Mouse (Mus musculus) thymus, postnatal 0 days (tissue): Measurements from ENCODE around the gene Gpr132. TPM values are rescaled to one million over a fixed set of nuclear protein-coding genes. Genes with fewer than 3 reads are reported as not detected.
"Not testable (repeated sequence)": the region's sequence is repeated elsewhere in the genome, so short reads cannot be mapped to it uniquely, and the experiment has no call there.

Experiments used
- DNase-seq: peaks from one replicate; pipeline ENCODE4 v3.0.0-alpha.2; 2015; ENCODE audit warnings: low spot score
- polyA plus RNA-seq: library from polyadenylated mRNA; unstranded; fragments of >200 nt; fragmentation: Nextera tagmentation; extraction: Ambion mirVana; gene quantifications from 2 replicates; pipeline ENCODE4 v1.2.1, GENCODE M21; 2015

Gene Gpr132
- polyA plus RNA-seq, 1 experiment from 2014 or later, result 26.6 TPM

DNA sequence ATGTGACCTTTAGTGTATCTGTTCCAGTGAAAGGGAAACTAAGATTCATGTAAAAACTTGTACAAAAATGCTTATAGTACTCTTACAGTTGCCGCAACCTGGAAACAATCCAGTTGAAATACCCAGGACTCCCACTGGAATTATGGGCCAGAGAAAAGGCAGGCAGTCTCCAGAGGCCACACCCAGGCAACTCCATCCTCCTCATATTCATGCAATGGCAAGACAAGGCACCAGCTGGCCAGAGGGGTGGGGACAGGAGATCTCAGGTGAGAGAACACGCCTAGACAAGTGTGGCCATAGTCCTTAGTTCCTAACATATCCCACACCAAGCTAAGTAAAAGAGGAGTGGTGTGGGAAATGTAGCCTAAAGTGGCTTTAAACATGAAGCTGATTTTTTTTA lies 45.4 kb downstream of the Gpr132 start:
- no peak for DNase-seq

DNA sequence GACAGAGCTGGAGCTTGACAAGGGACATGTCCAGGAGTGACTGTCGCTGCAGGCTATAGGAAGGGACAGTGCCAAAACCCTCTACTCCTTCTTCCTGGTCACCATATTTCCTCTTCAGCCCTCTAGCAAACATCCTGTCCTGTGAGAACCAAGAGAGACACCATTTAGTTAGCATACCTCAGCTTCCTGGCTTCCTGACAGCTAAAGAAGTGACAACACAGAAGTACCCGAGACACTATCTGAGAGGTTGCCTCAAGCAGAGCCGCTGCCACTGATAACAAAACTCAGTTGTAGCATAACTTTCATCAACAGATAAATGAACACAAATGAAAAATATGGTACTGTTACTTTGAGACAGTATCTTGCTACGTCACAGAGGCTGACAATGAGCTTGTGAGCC lies 46.1 kb downstream of the Gpr132 start:
- no peak for DNase-seq

DNA sequence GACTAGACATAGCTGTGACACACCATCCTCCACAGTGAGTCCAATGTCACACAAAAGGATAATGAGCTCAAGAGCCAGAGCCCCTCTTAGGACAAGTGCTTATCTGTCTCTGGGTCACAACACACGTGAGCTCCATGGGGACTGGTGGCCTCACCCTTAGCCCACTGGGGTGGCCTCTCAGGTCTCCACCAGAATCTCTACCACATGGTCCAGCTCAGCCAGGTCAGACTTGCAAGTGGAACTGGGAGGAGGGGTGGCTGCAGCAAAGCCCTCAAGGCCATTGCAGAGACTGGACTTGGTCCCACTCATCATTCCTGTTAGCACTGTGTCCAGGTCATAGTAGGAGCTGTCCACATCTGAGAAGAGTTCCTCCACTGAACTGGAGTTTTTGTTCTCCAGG lies 46.8 kb downstream of the Gpr132 start:
- DNase-seq, result no peak

DNA sequence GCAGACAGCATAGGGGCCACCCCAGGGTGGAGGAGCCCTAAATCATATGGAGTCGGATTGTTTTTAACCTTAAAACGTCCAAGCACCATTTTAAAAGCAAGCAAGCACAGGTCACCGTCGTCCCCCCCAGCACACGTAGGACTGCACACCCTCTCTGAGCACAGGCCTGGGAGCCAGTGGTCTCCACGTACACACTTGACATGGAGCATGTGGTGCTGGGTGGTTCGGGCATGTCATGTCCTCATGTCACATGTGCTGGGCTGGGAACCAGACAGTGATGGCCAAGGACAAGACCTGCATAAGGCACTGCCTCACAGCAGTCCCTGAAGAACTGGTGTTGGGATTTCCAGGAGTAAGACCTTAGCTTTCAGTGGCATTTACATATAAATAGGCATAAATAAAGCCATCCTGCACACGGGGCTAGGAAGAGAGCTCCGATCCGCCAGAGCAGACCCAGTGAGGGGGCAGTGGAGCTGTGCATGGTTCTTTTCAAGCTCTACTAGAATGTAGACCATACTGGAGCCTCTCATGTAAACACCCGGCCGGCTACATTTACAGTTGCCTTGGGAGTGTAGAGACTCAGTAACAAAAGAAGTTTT lies 47.5 kb downstream of the Gpr132 start:
- no peak for DNase-seq

DNA sequence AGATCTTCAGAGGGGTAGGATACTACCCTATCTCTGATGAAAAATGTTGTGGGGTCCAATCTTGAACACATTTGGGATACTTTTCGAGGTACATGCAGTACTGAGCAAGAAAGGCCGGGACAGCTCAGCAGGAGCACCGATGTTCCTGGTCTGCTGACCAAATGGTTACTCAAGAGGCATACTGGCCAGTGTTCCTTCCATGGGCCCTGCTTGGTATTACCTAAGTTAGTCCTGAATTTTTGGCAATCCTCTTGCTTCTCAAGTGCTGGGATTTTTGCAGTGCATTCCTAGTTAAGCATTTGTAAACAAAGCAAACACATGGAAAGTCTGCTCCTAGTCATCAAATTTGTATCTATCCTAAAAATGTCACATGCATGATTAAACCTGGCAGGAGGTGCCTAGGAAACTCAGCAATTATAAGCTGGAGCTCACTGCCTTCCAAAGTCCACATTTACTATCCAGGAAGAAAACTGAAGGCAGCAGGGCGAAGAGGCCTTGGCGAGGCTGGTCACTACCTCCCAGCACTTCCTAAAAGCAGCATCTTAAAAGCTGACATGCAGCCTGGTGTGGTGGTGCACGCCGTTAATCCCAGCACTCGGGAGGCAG lies 48.9 kb downstream of the Gpr132 start:
- DNase-seq, result no peak

DNA sequence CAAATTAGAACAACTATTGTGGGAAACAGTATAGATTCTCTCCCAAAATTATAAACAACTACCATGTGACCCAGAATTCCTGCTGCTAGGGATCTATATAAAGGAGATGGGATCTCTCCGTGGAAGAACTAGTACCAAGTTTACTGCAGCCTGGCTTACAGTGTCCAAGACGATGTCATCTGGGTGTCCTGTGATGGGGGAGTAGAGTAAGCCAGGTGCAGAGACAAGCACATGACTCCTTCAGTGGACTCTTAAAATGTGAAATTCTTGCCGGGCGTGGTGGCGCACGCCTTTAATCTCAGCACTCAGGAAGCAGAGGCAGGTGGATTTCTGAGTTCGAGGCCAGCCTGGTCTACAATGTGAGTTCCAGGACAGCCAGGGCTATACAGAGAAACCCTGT lies 51.2 kb downstream of the Gpr132 start:
- DNase-seq, result not testable (repeated sequence)

DNA sequence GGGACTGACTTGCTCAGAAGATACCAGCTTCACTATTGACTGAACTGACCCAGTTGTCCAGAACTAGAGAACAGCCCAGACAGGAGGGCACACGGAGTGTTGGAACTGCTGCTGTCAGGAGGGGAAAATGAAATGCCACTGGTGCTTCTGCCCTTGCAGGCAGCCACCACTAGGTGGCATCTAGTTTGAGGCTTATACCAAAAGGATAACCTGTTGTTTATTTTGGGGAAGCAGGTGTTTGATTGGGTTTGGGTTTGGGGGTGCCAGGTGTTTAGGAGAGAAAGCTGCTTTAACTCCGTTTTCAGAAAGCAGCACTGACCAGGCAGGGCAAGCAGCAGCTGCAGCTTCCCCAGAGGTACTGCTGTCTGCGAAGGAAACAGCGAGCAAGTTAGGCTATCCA lies 51.7 kb downstream of the Gpr132 start:
- DNase-seq, result peak; percentile 86

DNA sequence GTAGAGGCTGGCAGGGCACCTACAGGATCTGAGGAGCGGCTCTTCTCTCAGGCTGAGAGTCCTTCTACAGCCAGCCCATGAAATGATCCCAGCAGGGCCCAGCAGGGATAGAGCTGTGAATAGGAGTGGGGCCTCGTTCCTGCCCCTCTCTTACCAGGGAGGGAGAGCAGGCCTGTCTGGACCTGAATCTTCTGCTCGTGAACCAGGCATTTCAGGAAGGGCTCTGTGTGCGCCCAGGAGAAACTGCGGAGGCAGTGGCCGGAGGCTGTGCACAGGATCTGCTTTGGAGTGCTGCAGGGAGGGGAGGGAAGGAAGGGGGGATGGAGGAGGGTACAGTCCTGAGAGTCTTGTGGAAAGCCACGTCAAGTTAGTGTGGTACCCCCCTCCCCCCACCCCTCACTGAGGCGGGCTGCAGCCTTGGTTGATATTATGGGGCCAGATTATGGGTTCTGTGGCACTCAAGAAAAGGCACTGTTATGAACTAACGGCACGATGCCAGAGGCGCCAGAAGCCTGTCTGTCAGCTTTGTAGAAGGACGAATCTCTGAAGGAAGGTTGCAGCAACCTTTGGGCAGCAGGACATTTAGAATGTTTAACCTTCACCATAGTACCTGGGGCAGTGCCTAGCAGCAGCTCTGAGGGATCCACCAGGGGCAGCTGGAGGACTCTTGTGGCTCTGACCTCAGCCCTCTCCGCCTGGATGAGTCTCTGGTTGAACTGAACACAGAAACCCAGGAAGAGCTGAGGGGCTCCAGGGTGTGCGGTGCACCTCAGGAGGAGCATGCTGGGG lies 53.2 kb downstream of the Gpr132 start:
- no peak for DNase-seq

DNA sequence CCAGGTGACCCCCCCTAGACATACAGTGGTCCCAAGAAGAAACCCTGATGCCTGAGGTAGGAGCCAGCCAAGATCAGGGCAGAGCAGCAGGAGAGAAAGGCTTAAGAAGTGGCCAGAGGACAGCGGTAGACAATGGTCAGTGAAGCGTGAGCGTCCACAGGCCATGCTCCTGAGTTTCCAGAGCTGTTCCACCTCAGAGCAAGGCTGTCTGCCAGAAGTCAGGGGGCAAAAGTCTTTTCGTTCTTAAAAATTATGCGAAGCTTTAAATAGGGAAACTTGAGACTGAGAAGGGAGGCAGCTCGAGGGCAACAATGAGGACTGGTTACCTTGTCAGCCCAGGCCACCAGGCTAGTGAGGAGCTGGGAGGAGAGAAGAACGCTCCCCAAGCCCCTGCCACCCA lies 54.7 kb downstream of the Gpr132 start:
- no peak for DNase-seq

DNA sequence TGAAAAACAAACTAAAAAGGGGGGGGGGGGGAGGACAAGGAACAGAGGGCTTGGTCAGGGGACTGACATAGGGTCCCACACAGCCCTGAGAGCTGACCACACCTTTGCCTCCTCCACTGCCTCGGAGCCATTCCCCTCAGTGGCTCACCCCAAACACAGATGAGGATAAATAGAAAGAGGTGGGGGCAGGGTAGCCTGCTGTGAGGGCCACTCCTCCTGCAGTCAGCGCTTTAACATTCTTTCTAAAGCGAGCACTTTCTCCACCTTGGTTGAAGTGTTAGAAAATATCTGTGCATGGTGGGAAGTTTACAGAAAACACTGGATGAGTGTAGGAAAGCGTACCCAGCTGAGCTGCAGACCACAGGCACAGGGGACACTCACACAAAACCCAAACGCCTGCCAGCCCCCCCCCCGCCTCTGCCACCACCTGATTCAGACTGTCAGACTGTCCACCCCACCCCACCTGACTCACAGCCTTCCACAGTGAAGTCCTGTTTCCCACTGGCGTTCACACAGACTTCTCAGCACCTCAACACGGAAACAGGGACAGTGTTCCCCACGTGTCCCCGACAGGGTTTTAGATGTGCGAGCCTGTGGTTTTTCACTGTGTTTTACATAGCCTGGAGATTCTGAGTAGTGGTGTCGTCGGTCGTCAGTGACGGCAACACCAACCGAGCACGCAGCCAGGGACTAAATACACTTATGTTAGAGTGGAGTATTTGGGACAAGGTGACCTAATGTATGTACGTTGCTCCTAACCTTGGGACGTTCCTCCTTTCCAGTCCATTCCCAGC lies 57.7 kb downstream of the Gpr132 start:
- no peak for DNase-seq

DNA sequence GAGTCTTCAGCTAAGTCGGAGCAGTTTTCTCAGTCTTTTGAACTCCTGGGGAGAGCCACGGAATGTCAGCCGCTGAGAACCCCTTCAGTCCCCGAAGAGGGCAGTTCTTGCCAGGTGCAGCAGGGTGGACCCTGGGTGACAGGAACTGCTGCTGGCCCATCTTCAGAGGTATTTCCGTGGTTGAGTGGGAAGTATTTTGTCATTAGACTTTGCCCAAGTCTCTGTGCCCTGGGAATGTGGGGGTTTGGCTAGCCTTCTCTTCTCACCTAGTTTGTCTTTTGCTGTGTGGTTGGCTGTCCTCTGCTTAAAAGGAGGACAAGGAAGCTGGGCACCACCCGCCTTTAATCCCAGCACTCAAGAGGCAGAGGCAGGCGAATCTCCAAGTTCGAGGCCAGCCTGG lies 58.4 kb downstream of the Gpr132 start:
- DNase-seq, result peak; percentile 19

DNA sequence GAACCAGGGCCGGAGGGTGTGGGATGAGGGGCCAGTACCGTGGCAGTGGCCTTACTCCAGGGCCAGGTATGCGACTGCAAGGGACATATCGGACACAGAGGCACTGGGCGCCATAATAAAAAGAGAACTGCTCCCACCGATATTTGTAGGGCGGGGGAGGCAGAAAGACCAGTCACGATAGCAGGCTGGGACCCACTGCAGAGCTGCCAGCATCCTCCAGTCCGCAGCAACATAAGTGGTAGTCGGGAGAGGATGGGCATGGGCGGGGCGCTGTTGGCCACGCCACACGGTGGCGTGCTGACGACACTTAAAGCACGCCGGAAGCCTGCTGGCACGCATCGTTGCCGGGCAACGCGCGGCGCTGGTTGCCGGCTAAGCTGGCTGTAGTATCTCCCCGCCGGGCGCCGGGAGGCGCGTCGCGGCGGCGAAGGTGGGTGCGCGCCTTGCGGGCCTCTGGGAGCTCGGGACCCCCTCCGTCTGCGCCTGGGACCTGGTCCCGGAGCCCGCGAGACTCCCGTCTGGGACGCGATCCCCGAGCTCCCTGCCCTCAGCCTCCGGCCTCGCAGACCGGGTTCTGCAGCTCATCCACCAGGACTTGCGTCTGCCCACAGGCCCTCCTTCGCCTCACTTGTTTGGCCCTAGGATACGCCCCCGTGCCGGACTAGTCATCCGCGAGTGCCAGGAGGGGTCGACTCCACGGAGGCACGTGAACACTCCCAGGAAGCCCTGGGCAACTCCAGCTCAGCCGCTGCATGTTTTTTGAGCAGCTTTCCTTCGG lies 59.3 kb downstream of the Gpr132 start, which contains the start of gene Clba1:
Gene Clba1, plus strand, starts transcription at position 351 of the 778 bp plus-strand sequence.
- DNase-seq, result peak; percentile 94

DNA sequence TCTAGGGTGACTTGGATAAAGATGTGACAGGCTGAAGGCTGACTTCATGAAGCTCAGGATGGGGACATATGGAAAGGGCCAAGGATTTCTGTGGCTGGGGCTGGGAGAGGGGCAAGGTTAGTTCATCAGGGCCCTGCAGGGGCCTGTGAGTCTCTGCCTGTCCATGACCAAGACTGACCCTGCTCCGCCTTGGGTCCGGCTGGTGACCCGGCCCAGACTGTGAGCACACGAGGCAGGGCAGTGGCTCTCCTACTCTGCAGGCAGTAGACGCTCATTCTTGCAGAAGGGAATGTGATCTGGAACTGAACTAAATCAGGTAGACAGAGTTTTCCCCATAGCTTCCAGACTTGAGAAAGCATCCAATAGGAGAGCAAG lies 59.8 kb downstream of the Gpr132 start:
- DNase-seq, result no peak

DNA sequence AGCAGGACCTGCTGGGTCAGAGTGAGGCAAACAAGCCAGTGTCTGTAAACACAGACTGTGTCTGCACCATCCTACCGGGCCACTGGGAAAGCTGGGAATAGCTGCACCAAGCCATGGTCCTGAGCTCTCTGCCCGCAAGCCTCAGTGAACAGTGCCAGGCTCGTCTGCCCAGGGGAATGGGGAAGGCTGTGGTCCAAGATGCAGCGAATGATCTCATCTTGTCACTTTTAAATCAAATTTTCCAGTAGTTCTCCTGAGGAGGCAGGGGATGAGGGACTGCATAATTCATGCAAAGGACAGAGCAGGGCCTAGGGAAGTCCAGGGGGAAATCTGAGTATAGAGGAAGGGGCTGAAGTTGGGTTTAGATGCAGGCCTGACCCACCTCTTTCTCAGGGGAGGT lies 60.2 kb downstream of the Gpr132 start:
- DNase-seq, result no peak

DNA sequence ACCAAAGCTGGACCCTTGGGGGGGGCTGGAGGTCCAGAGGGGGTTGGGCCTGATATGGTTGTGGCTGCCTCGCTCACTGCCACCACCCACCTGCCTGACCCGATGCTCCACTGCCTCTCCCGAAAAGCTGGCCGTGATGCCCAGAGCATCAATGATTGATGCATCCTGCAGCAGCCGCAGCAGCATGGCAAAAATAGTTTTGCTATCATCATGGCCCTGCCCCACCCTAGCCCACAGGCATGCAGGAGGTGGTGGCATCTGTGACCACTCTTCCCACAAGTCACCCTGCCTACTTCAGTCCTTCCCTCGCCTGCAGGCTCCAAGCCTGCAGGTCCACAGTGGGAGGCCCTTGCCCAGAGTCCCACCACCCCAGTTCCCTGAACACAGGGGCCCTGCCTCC lies 62.0 kb downstream of the Gpr132 start:
- DNase-seq, result no peak

DNA sequence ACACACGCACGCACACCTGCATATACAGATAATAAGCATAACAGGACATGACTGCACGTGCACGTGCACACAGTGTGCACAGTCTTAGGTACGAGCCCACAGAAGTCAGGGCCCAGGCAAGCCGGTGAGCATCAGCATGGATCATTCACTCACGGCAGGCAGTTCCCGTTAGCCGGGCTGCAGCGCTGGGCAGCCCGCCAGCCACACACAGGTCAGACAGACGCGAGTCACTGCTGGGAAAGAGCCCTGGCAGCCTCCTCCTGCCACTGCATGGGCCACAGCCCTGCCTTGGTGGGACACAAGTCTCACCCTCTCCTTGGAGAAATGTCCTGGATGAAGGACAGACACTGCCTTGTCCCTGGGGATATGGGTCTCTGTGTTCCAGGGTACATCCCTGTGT lies 64.0 kb downstream of the Gpr132 start:
- DNase-seq, result no peak

DNA sequence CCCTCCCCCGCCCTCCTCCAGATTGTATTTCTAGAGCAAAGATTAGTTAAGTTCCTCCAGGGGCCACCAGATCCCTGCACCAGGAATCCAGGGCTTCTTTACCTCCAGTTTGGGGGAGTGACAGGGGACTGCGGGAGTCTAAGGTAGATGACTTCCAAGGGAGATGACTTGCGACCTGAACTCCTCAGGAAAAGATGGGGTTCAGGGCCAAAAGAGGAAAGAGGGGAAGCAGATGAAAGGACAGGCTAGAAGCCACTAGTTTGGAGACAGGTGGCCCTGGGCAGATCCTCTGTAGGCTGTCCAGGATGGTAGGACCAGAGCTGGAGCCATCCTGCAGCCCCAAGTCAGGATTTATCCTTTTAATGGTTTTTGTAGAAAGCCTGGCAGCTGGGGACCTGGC lies 65.1 kb downstream of the Gpr132 start:
- DNase-seq, result no peak

DNA sequence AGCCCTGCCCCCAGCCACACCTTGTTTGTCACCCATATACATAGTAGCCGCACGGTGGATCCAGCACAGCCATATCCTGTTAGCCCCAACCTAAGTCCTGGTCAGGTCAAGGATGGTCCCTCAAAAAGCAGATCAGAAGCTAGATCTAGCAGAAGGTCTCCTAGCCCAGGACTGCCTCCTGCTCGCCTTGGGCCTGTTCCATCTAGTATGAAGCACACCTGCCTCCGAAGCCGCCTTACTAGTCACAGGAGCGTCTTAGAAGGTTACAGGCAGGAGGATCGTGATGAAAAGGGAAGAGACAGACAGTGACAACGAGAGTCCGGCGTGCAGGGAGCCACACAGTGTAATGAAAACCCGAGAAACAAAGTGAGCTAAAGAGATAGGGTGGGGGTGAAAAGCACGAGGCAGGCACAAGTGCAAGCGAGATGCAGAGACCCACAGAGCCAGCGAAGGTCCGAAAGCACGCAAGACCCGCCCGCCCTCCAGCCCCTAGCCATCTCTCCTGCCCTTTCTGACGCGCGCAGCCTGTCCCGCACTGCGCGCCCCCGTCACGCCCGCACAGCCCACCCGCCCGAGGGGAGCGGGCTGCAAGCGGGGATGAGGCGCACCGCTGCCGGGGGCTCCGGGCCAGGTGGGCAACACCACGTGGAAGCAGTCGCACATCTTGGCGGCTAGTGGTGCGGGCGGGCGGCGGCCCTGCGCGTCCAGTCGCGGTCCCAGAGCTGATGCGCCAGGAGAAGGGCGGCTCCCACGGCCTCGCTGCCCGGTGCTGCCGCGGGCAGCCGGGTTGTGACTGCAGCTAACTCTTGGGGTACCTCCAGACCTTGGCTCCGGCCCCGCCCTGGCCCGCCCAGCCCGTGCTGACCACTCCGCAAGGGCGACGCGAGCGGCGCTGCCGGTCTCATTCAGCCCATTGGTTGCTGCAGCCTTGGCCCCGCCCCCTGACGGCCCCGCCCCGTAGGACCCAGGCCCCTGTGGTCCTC lies 65.9 kb downstream of the Gpr132 start, which contains the start of gene Ahnak2:
Gene Ahnak2, minus strand, starts transcription at position 794 of the 983 bp plus-strand sequence.
- DNase-seq, result no peak
